Mouse (Mus musculus): ENCODE data around the gene Olfr1037. TPM values are rescaled to one million over a fixed set of nuclear protein-coding genes. Genes with fewer than 3 reads are reported as not detected.
"Not testable (repeated sequence)": the region's sequence is repeated elsewhere in the genome, so short reads cannot be mapped to it uniquely, and the experiment has no call there.

Olfr1037 gene
- not detected for total RNA-seq (2021)
- long read RNA-seq, experiment 1 = 0 reads
- long read RNA-seq, experiment 2 = 0 reads

DNA sequence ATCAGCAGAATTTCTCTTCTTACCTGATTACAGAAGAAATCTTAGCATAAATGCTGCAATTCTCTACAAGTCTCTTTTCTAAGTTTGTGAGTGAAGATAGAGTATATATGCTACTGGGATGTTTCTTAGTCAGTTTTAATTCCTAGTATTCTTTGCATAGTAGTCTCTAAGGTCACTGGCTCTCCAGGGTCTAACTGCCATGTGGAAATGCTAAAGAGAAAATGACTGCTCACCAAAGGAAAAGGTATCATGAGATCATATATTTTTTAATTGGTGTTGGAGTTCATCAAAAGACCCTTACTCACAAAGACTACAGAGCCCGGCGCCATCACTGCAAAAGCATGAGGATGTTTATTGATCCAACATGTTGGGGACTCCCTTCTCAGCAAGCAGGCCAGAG, at the start of gene Olfr1037:
TSS of gene Olfr1037 (minus strand) at position 101 of the 400 bp plus-strand sequence.
- no peak for DNase-seq (ENCODE audit: low spot score in 2 of 2)

DNA sequence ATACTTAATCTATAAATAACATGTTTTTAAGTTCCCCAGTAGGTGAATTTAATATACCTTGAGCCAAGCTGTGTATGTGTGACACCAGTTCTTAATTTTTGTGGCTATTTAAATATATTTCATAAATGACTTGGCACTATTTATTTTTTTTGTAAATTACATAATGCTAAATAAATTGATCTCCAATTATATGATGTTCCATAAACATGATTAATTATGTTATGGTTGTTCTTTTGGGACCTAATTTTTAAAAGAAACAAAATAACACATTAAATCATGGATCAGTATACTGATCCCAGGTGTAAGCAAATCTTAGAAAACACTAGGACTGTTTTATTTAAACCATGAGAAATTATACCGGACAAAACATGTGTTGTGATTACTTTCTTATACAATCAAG, 48.6 kb upstream of the Olfr1037 start, which contains the start of gene Olfr1039:
TSS of gene Olfr1039 (minus strand) at position 101 of the 400 bp plus-strand sequence.
- no peak for DNase-seq (ENCODE audit: low spot score in 2 of 2)

DNA sequence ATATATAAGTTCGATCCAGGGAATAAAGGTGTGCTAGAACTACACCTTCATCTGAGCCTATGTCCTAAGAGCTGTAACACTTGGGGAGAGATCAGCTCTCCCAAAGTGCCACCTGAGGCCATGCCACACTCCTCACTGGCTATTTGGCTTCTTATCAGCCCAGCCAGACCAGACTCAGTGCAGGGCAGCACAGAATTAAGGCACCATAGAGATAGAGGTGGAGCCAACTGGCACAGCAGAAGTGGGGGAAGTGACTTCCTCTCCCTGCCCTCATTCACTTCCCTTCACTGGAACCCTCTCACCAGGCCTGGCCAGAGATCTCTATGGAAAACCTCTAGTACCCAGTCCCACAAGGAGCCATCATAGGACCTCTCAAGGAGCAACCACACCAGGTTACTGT, 6.7 kb downstream of the Olfr1037 start:
- DNase-seq (ENCODE audit: low spot score in 2 of 2) = not testable (repeated sequence)

DNA sequence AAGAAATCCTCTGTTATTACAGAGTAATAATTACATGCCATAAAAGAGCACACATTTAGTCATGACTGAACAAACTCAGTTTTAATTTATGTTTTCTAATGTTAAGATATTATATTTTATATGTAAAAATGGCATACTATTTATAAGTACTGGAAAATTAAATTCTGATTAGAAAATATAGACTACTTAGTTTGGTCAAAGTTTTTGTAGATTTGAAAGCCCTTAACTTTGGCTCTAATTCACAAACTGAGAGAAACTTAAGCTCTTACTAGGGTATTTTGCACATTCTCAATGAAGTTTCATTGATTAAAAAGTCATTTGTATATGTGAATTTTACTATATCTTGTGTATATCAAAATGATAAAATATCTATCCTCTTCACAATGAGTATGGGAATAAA, 13.5 kb downstream of the Olfr1037 start, which contains the start of gene Olfr1036:
TSS of gene Olfr1036 (plus strand) at position 301 of the 400 bp plus-strand sequence.
- not testable (repeated sequence) for DNase-seq (ENCODE audit: low spot score in 2 of 2)

DNA sequence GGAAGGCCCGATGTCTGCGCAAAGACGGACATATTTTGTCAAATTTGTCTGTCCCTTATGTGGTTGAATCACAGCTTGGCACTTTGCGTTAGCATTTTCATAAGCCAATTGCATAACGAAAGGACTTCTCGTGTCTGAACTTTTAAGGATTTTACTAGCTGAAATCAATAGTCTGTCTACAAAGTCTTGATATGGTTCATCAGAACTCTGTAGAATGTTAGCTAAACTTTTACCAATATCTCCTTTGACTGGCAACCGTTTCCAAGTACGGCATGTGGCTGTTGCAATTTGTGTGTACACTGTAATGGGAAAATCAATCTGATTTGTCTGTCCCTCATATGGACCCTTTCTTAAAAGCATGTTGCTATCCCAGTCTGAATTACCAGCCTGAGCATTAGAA, 17.0 kb downstream of the Olfr1037 start:
- no peak for DNase-seq (ENCODE audit: low spot score in 2 of 2)

DNA sequence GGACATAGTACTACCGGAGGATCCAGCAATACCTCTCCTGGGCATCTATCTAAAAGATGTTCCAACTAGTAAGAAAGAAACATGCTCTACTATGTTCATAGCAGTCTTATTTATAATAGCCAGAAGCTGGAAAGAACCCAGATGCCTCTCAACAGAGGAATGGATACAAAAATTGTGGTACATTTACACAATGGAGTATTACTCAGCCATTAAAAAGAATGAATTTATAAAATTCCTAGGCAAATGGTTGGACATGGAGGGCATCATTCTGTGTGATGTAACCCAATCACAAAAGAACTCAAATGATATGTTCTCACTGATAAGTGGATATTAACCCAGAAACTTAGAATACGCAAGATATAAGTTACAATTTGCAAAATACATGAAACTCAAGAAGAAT, 23.4 kb downstream of the Olfr1037 start:
- DNase-seq (ENCODE audit: low spot score in 2 of 2) = not testable (repeated sequence)

DNA sequence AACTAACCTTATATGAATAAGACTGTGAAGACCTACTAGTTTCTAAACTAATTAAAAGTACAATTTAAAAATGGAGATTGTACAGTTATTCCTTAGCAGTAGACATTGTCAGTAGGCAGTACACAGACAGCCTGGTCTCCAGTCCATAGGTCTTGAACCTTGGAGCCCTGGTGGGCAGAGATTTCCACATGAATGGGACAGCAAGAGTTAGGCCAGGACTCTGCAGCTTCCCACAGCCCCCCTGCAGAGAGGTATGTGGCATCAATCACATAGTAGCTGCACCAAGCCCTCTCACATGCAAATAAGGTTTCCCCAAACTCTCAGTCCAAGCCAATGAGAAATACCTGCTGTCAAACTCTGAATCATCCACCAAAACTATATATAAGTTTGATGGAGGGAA, 36.4 kb downstream of the Olfr1037 start:
- DNase-seq (ENCODE audit: low spot score in 2 of 2) = not testable (repeated sequence)

DNA sequence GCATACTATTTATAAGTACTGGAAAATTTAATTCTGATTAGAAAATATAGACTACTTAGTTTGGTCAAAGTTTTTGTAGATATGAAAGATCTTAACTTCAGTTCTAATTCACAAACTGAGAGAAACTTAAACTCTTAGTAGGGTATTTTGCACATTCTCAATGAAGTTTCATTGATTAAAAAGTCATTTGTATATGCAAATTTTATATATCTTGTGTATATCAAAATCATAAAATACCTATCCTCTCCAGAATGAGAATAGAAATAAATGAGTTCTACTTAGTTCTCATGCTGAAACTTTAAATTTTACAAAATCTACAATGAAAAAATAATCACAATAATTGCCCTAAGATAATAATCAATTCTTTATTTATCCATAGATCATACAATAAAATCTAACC, 41.6 kb downstream of the Olfr1037 start, which contains the start of gene Olfr1034:
TSS of gene Olfr1034 (plus strand) at position 301 of the 400 bp plus-strand sequence.
- no peak for DNase-seq (ENCODE audit: low spot score in 2 of 2)

Other genes starting within 250 kb of the Olfr1037 start
- not detected for gene Olfr1019, start 241.9 kb downstream of the Olfr1037 start, total RNA-seq (2021)
- not detected for gene Olfr1020, start 240.4 kb downstream of the Olfr1037 start, total RNA-seq (2021)
- not detected for gene Olfr1022, start 218.8 kb downstream of the Olfr1037 start, total RNA-seq (2021)
- not detected for gene Olfr1023, start 201.7 kb downstream of the Olfr1037 start, total RNA-seq (2021)
- not detected for gene Olfr1024, start 182.3 kb downstream of the Olfr1037 start, total RNA-seq (2021)
- gene Olfr1025-ps1, start 172.2 kb downstream of the Olfr1037 start, total RNA-seq (2021) = not detected
- gene Olfr1026, start 165.8 kb downstream of the Olfr1037 start, total RNA-seq (2021) = not detected
- gene Olfr1028, start 136.9 kb downstream of the Olfr1037 start, total RNA-seq (2021) = not detected
- not detected for gene Olfr1029, start 113.5 kb downstream of the Olfr1037 start, total RNA-seq (2021)
- not detected for gene Olfr1030, start 108.1 kb downstream of the Olfr1037 start, total RNA-seq (2021)
- not detected for gene Olfr1031, start 97.1 kb downstream of the Olfr1037 start, total RNA-seq (2021)
- gene Olfr1032, start 81.8 kb downstream of the Olfr1037 start, total RNA-seq (2021) = not detected
- gene Olfr1033, start 66.8 kb downstream of the Olfr1037 start, total RNA-seq (2021) = not detected
- gene Olfr1034, start 41.5 kb downstream of the Olfr1037 start, total RNA-seq (2021) = not detected
- gene Olfr1036, start 13.4 kb downstream of the Olfr1037 start, total RNA-seq (2021) = not detected
- not detected for gene Olfr1039, start 48.5 kb upstream of the Olfr1037 start, total RNA-seq (2021)
- not detected for gene Olfr1040, start 59.3 kb upstream of the Olfr1037 start, total RNA-seq (2021)
- not detected for gene Olfr1042, start 74.5 kb upstream of the Olfr1037 start, total RNA-seq (2021)
- not detected for gene Olfr1043, start 80.1 kb upstream of the Olfr1037 start, total RNA-seq (2021)
- gene Olfr1044, start 90.4 kb upstream of the Olfr1037 start, total RNA-seq (2021) = not detected
- not detected for gene Olfr52, start 98.3 kb upstream of the Olfr1037 start, total RNA-seq (2021)
- not detected for gene Olfr1045, start 115.6 kb upstream of the Olfr1037 start, total RNA-seq (2021)
- gene Olfr1046, start 131.9 kb upstream of the Olfr1037 start, total RNA-seq (2021) = not detected
- not detected for gene Olfr1047, start 144.0 kb upstream of the Olfr1037 start, total RNA-seq (2021)
- gene Olfr1048, start 152.9 kb upstream of the Olfr1037 start, total RNA-seq (2021) = not detected
- gene Olfr1049, start 170.9 kb upstream of the Olfr1037 start, total RNA-seq (2021) = not detected
- not detected for gene Olfr1051, start 191.7 kb upstream of the Olfr1037 start, total RNA-seq (2021)
- not detected for gene Olfr1052, start 205.1 kb upstream of the Olfr1037 start, total RNA-seq (2021)
- gene Olfr1053, start 227.9 kb upstream of the Olfr1037 start, total RNA-seq (2021) = not detected
- not detected for gene Olfr1054, start 248.0 kb upstream of the Olfr1037 start, total RNA-seq (2021)